Mouse (Mus musculus): ENCODE results near the gene Tom1l1. TPM values are rescaled to one million over a fixed set of nuclear protein-coding genes. Genes with fewer than 3 reads are reported as not detected.
A peak's percentile ranks its signal among the peaks of the same experiment; 100 is the strongest.
"Not testable (repeated sequence)": the region's sequence is repeated elsewhere in the genome, so short reads cannot be mapped to it uniquely, and the experiment has no call there.

Tom1l1 gene
- total RNA-seq (2021), result 10 to 100 TPM; 19.7 to 23.4 TPM

GRCm38 (mm10) chr11:90687460-90688416 lies at the start of gene Tom1l1:
TSS of gene Tom1l1 (minus strand) at chr11:90688366.
- peak; percentile 62 to 72 for DNase-seq (ENCODE audit: extremely low spot score in 1 of 2, low spot score in 1 of 2)

- no peak for DNase-seq (ENCODE audit: extremely low spot score in 1 of 2, low spot score in 1 of 2)
These were observed 45.4 kb upstream of the Tom1l1 start for GRCm38 (mm10) chr11:90733575-90733974.

GRCm38 (mm10) chr11:90727354-90728125 lies 39.4 kb upstream of the Tom1l1 start:
- DNase-seq (ENCODE audit: extremely low spot score in 1 of 2, low spot score in 1 of 2), result no peak

GRCm38 (mm10) chr11:90726730-90727129 lies 38.6 kb upstream of the Tom1l1 start:
- DNase-seq (ENCODE audit: extremely low spot score in 1 of 2, low spot score in 1 of 2), result no peak

GRCm38 (mm10) chr11:90722304-90722703 lies 34.1 kb upstream of the Tom1l1 start:
- DNase-seq (ENCODE audit: extremely low spot score in 1 of 2, low spot score in 1 of 2), result no peak

- no peak for DNase-seq (ENCODE audit: extremely low spot score in 1 of 2, low spot score in 1 of 2)
These were observed 29.6 kb upstream of the Tom1l1 start for GRCm38 (mm10) chr11:90717719-90718118.

GRCm38 (mm10) chr11:90711596-90711995 lies 23.4 kb upstream of the Tom1l1 start:
- no peak for DNase-seq (ENCODE audit: extremely low spot score in 1 of 2, low spot score in 1 of 2)

- not testable (repeated sequence) for DNase-seq (ENCODE audit: extremely low spot score in 1 of 2, low spot score in 1 of 2)
These were observed 19.0 kb upstream of the Tom1l1 start for GRCm38 (mm10) chr11:90707134-90707533.

- peak; percentile 44 to 87 for DNase-seq (ENCODE audit: extremely low spot score in 1 of 2, low spot score in 1 of 2)
These were observed 9.5 kb upstream of the Tom1l1 start for GRCm38 (mm10) chr11:90697480-90698240.

- no peak for DNase-seq (ENCODE audit: extremely low spot score in 1 of 2, low spot score in 1 of 2)
These were observed 7.6 kb upstream of the Tom1l1 start for GRCm38 (mm10) chr11:90695811-90696210.

- DNase-seq (ENCODE audit: extremely low spot score in 1 of 2, low spot score in 1 of 2), result no peak
These were observed 6.0 kb upstream of the Tom1l1 start for GRCm38 (mm10) chr11:90694206-90694605.

GRCm38 (mm10) chr11:90690361-90690760 lies 2.2 kb upstream of the Tom1l1 start:
- no peak for DNase-seq (ENCODE audit: extremely low spot score in 1 of 2, low spot score in 1 of 2)

- no peak for DNase-seq (ENCODE audit: extremely low spot score in 1 of 2, low spot score in 1 of 2)
These were observed 1.1 kb downstream of the Tom1l1 start for GRCm38 (mm10) chr11:90687040-90687439.

- no peak for DNase-seq (ENCODE audit: extremely low spot score in 1 of 2, low spot score in 1 of 2)
These were observed 1.7 kb downstream of the Tom1l1 start for GRCm38 (mm10) chr11:90686287-90687025.

- DNase-seq (ENCODE audit: extremely low spot score in 1 of 2, low spot score in 1 of 2), result no peak
These were observed 3.0 kb downstream of the Tom1l1 start for GRCm38 (mm10) chr11:90685196-90685595.

GRCm38 (mm10) chr11:90684765-90685164 lies 3.4 kb downstream of the Tom1l1 start:
- DNase-seq (ENCODE audit: extremely low spot score in 1 of 2, low spot score in 1 of 2), result no peak

- no peak for DNase-seq (ENCODE audit: extremely low spot score in 1 of 2, low spot score in 1 of 2)
These were observed 7.0 kb downstream of the Tom1l1 start for GRCm38 (mm10) chr11:90681171-90681570.

GRCm38 (mm10) chr11:90678582-90678981 lies 9.6 kb downstream of the Tom1l1 start:
- DNase-seq (ENCODE audit: extremely low spot score in 1 of 2, low spot score in 1 of 2), result no peak

- DNase-seq (ENCODE audit: extremely low spot score in 1 of 2, low spot score in 1 of 2), result no peak
These were observed 10.3 kb downstream of the Tom1l1 start for GRCm38 (mm10) chr11:90677771-90678288.

GRCm38 (mm10) chr11:90677027-90677426 lies 11.1 kb downstream of the Tom1l1 start:
- no peak for DNase-seq (ENCODE audit: extremely low spot score in 1 of 2, low spot score in 1 of 2)
